Mouse (Mus musculus) embryonic facial prominence, embryonic 11.5 days (tissue): ENCODE results near the gene Leng9. TPM values are rescaled to one million over a fixed set of nuclear protein-coding genes. Genes with fewer than 3 reads are reported as not detected.

Source experiments
- ATAC-seq: fragments of 200-750 bp; cut with Nextera tagmentation; replicated peaks from 2 replicates; pipeline ENCODE4 v1.8.0; 2017; ENCODE audit warnings: low read depth; ENCODE audit not compliant: insufficient number of reproducible peaks, low FRiP score, low TSS enrichment
- DNase-seq: peaks from one replicate; pipeline ENCODE4 v3.0.0-alpha.2; 2015; ENCODE audit warnings: low spot score
- H3K27ac ChIP-seq: fragments of 300-500 bp; sonication (generic); replicated peaks from 2 replicates; pipeline ENCODE4 v1.5.1; 2014; ENCODE audit warnings: mild to moderate bottlenecking, low read depth, low read length, control low read depth
- H3K27me3 ChIP-seq: fragments of 300-500 bp; sonication (generic); 2 replicates; pipeline ENCODE4 v1.6.1; 2014; ENCODE audit warnings: mild to moderate bottlenecking, low read length, moderate library complexity, mixed read lengths; ENCODE audit not compliant: control insufficient read depth, insufficient read depth
- H3K36me3 ChIP-seq: fragments of 300-500 bp; sonication (generic); replicated peaks from 2 replicates; pipeline ENCODE4 v1.6.1; 2014; ENCODE audit warnings: low read depth, mild to moderate bottlenecking, low read length, moderate library complexity, mixed read lengths; ENCODE audit not compliant: control insufficient read depth, insufficient read depth
- H3K4me1 ChIP-seq: fragments of 300-500 bp; sonication (generic); 2 replicates; pipeline ENCODE4 v1.6.1; 2014; ENCODE audit warnings: low read length, mixed read lengths; ENCODE audit not compliant: control insufficient read depth, insufficient read depth
- H3K4me2 ChIP-seq: fragments of 300-500 bp; sonication (generic); 2 replicates; pipeline ENCODE4 v1.6.1; 2014; ENCODE audit warnings: low read depth, mild to moderate bottlenecking, control low read depth, low read length, moderate library complexity
- H3K4me3 ChIP-seq: fragments of 300-500 bp; sonication (generic); 2 replicates; pipeline ENCODE4 v1.5.1; 2014; ENCODE audit warnings: low read depth, low read length, control low read depth
- H3K9ac ChIP-seq: fragments of 300-500 bp; sonication (generic); replicated peaks from 2 replicates; pipeline ENCODE4 v1.6.1; 2014; ENCODE audit warnings: mild to moderate bottlenecking, control low read depth, low read length
- H3K9me3 ChIP-seq: fragments of 300-500 bp; sonication (generic); replicated peaks from 2 replicates; pipeline ENCODE4 v1.6.1; 2016; ENCODE audit warnings: mild to moderate bottlenecking, low read length, inconsistent platforms, mixed read lengths; ENCODE audit not compliant: control insufficient read depth
- WGBS: fragments of 180-500 bp; shearing (Covaris S2); extraction: QIAGEN DNeasy Blood & Tissue Kit; methylation state at CpG from one replicate; pipeline ENCODE4 v1.1.7; 2014; 5-methylcytosine and 5-hydroxymethylcytosine counted together
- polyA plus RNA-seq: library from polyadenylated mRNA; unstranded; fragments of >200 nt; fragmentation: Nextera tagmentation; extraction: Ambion mirVana; gene quantifications from 2 replicates; pipeline ENCODE4 v1.2.1, GENCODE M21; 2014

Leng9 gene
- polyA plus RNA-seq, 1 experiment from 2014 or later: 1.9 TPM

GRCm38 (mm10) chr7:4147836-4148235 lies 2.3 kb downstream of the Leng9 start:
- Histone ChIP-seq H3K27me3 (peaks cover 8% of the 10 kb centered on the region), H3K4me2 (no peak overlapping the region), H3K4me3 (no peak overlapping the region), H3K9me3 (no peaks in the 10 kb centered on the region), H3K4me1 (peaks cover 3% of the 10 kb centered on the region; the same call in 1 of the 2 replicates), H3K36me3 (peaks cover 24% of the 10 kb centered on the region), H3K27ac (no peak overlapping the region), H3K9ac (no peak overlapping the region)
- 74% methylated on average over 4 of the region's 4 CpGs for WGBS
- no peak for DNase-seq
- ATAC-seq: no peak

DNA sequence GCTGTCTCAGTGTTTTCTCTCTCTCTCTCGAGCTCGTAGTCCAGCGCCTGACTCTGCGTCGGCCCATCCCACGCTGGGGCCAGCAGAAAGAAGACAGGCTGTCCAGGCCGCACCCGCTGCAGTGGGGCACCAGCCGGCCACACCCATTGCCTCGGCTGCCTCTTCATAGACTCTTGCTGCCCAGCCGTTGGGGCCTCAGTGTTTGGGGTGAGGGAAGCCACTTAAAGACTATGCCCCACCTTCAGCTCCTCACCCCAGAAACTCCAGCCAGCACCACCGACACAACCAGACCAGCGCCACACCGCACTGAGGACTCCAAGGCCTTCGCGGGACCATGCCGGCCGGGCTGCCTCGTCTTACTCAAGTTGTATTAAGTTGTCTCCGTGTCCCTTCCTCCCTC lies 2.8 kb downstream of the Leng9 start:
- H3K36me3 ChIP-seq: peaks cover 26% of the 10 kb centered on the region
- H3K27ac ChIP-seq: no peak overlapping the region
- WGBS: 91% methylated on average over 18 of the region's 20 CpGs
- DNase-seq (no peak), ATAC-seq (no peak)
- H3K4me2 ChIP-seq: no peak overlapping the region
- H3K9ac ChIP-seq: no peak overlapping the region
- peaks cover 3% of the 10 kb centered on the region; the same call in 1 of the 2 replicates for H3K4me1 ChIP-seq
- no peaks in the 10 kb centered on the region for H3K9me3 ChIP-seq
- H3K4me3 ChIP-seq: no peak overlapping the region
- peaks cover 8% of the 10 kb centered on the region for H3K27me3 ChIP-seq

DNA sequence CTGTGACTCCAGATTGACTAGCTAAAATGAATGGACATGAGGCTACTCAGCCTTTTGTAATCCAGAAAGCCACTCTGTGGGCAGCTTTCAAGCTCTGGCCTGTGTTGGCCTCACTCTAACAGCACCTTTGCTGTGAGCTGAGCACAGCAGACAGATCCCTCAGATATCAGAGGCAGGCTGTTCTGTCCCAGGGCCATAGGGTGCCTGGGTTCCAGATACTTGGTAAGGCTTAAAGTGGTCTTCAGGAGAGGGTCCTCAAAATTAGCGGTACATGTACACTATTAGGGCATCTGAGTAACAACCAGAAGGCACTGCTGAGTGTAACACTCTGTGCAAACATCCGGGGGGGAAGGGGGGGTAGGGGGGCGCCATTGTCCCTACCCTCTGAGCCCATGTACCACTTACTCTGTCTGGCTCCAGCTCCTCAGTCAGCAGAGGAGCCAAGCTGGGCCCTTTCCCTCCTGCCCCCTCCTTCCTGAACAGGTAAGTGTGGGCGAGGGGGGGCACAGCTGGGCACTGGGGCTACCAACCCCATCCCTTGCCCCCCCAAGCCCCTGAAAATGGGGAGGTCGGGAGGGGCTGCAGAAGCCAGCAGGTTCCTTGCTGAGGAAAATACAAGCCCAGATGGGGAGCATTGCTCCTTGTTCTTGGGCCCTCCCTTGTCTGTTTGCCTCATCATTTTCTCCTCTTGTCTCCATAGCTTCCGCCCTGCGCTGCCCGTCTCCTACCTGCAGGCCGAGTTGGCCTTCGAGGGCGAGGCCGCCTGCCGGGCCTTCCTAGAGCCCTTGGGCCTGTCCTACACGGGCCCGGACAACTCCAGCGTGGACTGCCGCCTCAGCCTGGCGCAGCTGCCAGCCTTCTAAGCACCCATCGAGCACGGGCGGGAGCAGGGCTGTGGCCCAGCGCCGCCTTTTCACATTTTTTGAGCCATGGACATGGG lies 3.7 kb downstream of the Leng9 start:
- no peak overlapping the region for H3K9ac ChIP-seq
- no peak overlapping the region for H3K4me2 ChIP-seq
- ATAC-seq: no peak
- H3K36me3 ChIP-seq: peaks cover 32% of the 10 kb centered on the region
- no peak overlapping the region for H3K27ac ChIP-seq
- no peaks in the 10 kb centered on the region for H3K9me3 ChIP-seq
- H3K4me1 ChIP-seq: peaks cover 3% of the 10 kb centered on the region; the same call in 1 of the 2 replicates
- no peak for DNase-seq
- H3K27me3 ChIP-seq: peaks cover 7% of the 10 kb centered on the region
- H3K4me3 ChIP-seq: no peak overlapping the region
- WGBS: 94% methylated on average over 23 of the region's 23 CpGs

DNA sequence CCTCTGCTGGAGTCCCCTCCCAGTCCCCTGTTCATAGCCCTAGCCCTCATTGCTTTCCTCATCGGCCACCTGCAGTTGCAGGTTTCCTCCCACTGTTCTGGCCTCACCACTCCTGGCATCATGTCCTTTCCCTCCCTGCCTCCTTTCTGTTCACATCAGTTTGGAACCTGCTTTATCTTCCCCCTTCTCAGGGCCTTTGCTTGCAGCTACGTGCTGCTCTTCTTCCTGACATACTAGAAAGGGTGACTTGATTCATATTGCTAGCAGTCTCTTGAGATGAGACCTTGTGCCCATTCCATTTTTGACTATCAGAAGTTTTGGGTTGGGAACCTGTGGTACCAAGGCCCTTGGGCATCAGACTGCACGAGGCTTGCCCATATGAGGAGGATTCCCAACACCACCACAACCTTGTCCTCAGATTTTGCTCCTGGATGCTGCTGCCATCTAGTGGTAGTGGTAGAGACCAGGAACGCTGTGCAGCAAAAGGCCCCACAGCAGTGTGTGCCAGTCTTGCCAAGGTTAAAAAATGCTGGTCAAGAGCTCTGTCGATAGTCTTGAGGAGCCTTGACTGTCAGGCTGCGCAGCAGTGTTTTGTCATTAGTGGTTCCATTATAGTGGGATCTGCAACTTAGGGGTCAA lies 4.5 kb downstream of the Leng9 start:
- no peak overlapping the region for H3K9ac ChIP-seq
- H3K9me3 ChIP-seq: no peaks in the 10 kb centered on the region
- no peaks in the 10 kb centered on the region; the same call in 1 of the 2 replicates for H3K27me3 ChIP-seq
- H3K36me3 ChIP-seq: peaks cover 35% of the 10 kb centered on the region
- H3K4me2 ChIP-seq: no peak overlapping the region
- ATAC-seq: no peak
- WGBS: 72% methylated on average over 6 of the region's 6 CpGs
- H3K4me1 ChIP-seq: peaks cover 3% of the 10 kb centered on the region; the same call in 1 of the 2 replicates
- H3K27ac ChIP-seq: no peak overlapping the region
- DNase-seq: peak; percentile 62
- H3K4me3 ChIP-seq: no peak overlapping the region

GRCm38 (mm10) chr7:4144766-4145551 lies 5.2 kb downstream of the Leng9 start:
- WGBS: 95% methylated on average over 20 of the region's 20 CpGs
- peaks cover 3% of the 10 kb centered on the region; the same call in 1 of the 2 replicates for H3K4me1 ChIP-seq
- no peaks in the 10 kb centered on the region for H3K9me3 ChIP-seq
- no peak for ATAC-seq
- no peak for DNase-seq
- H3K36me3 ChIP-seq: peaks cover 38% of the 10 kb centered on the region
- H3K9ac ChIP-seq: no peak overlapping the region
- H3K4me3 ChIP-seq: no peak overlapping the region
- H3K4me2 ChIP-seq: no peak overlapping the region
- H3K27me3 ChIP-seq: no peaks in the 10 kb centered on the region
- no peak overlapping the region for H3K27ac ChIP-seq

DNA sequence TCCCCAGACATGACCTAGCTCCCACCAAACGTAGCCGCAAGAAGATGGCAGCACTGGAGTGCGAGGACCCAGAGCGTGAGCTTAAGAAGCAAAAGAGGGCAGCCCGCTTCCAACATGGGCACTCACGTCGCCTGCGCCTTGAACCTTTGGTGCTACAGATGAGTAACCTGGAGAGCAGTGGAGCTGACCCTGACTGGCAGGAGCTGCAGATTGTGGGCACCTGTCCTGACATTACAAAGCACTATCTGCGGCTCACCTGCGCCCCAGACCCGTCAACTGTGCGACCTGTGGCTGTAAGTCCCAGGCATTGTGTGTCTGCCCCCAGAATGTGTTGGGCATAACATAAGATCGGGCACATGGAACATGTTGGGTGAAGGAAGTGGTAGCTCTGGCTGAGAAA lies 6.1 kb downstream of the Leng9 start:
- WGBS: 97% methylated on average over 13 of the region's 13 CpGs
- Histone ChIP-seq H3K36me3 (peaks cover 39% of the 10 kb centered on the region), H3K27ac (no peak overlapping the region), H3K9ac (no peak overlapping the region), H3K27me3 (no peaks in the 10 kb centered on the region), H3K4me2 (no peak overlapping the region), H3K4me1 (peaks cover 3% of the 10 kb centered on the region; the same call in 1 of the 2 replicates), H3K9me3 (no peaks in the 10 kb centered on the region), H3K4me3 (no peak overlapping the region)
- ATAC-seq (no peak), DNase-seq (no peak)

GRCm38 (mm10) chr7:4143506-4143905 lies 6.7 kb downstream of the Leng9 start:
- Histone ChIP-seq H3K27me3 (no peaks in the 10 kb centered on the region), H3K9ac (no peak overlapping the region), H3K27ac (no peak overlapping the region), H3K4me1 (peaks cover 2% of the 10 kb centered on the region; the same call in 1 of the 2 replicates), H3K9me3 (no peaks in the 10 kb centered on the region), H3K36me3 (peaks cover 39% of the 10 kb centered on the region), H3K4me3 (no peak overlapping the region), H3K4me2 (no peak overlapping the region)
- DNase-seq: no peak
- WGBS: 96% methylated on average over 19 of the region's 19 CpGs
- ATAC-seq: no peak
